Mouse (Mus musculus): ENCODE results near the gene Stag1. TPM values are rescaled to one million over a fixed set of nuclear protein-coding genes. Genes with fewer than 3 reads are reported as not detected.
"Not testable (repeated sequence)": the region's sequence is repeated elsewhere in the genome, so short reads cannot be mapped to it uniquely, and the experiment has no call there.

Gene Stag1
- total RNA-seq, 1 experiment from 2014 or later = 88.0 TPM

GRCm38 (mm10) chr9:100656058-100656457 lies 58.5 kb downstream of the Stag1 start:
- ATAC-seq (replicated peaks; ENCODE audit: insufficient number of reproducible peaks, low FRiP score, low TSS enrichment, poor library complexity, severe bottlenecking) = no peak

DNA sequence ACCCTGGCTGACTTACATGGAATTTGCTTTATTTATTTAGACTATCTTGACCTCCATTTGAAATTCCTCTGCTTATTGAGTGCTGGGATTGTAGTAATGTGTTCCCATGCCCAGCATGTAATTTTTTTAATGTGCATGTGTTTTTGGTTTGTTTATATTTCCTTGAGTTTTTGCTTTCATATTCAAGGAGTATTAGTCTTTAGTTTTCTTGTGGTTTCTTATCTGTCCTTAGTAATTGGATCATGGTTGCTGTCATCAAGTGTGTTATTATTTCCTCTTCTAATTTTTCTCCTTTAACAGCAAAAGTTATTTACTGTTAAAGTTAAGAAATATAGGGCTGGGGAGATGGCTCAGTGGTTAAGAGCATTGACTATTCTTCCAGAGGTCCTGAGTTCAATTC lies 63.0 kb downstream of the Stag1 start:
- ATAC-seq (replicated peaks; ENCODE audit: insufficient number of reproducible peaks, low FRiP score, low TSS enrichment, poor library complexity, severe bottlenecking) = no peak

GRCm38 (mm10) chr9:100663473-100664134 lies 66.0 kb downstream of the Stag1 start:
- ATAC-seq (replicated peaks; ENCODE audit: insufficient number of reproducible peaks, low FRiP score, low TSS enrichment, poor library complexity, severe bottlenecking) = no peak

DNA sequence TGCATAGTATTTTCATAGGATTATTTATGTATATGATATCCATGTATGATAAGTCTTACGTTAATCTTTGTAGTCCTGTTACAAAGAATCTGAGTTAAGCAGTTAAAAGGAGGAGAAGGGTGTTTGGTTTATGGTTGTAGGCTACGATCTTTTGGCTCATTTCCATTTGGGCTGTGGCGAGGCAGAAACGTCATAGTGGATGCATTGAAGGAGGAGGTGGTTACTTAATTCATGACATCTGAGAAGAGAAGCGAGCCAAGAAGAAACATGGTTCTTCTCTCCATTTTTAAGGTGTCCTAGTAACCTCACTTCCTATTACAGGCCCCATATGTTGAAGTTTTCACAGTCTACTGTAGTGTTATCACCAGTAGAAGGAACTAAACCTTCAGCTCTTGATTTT lies 72.6 kb downstream of the Stag1 start:
- no peak for ATAC-seq (replicated peaks; ENCODE audit: insufficient number of reproducible peaks, low FRiP score, low TSS enrichment, poor library complexity, severe bottlenecking)

- ATAC-seq (replicated peaks; ENCODE audit: insufficient number of reproducible peaks, low FRiP score, low TSS enrichment, poor library complexity, severe bottlenecking) = no peak
Measured at GRCm38 (mm10) chr9:100679036-100679435, 81.4 kb downstream of the Stag1 start.

GRCm38 (mm10) chr9:100682285-100682684 lies 84.7 kb downstream of the Stag1 start:
- no peak for ATAC-seq (replicated peaks; ENCODE audit: insufficient number of reproducible peaks, low FRiP score, low TSS enrichment, poor library complexity, severe bottlenecking)

GRCm38 (mm10) chr9:100685769-100686487 lies 88.3 kb downstream of the Stag1 start:
- ATAC-seq (replicated peaks; ENCODE audit: insufficient number of reproducible peaks, low FRiP score, low TSS enrichment, poor library complexity, severe bottlenecking) = no peak

GRCm38 (mm10) chr9:100689765-100690316 lies 92.2 kb downstream of the Stag1 start:
- ATAC-seq (replicated peaks; ENCODE audit: insufficient number of reproducible peaks, low FRiP score, low TSS enrichment, poor library complexity, severe bottlenecking) = no peak

- ATAC-seq (replicated peaks; ENCODE audit: insufficient number of reproducible peaks, low FRiP score, low TSS enrichment, poor library complexity, severe bottlenecking) = no peak
Measured at GRCm38 (mm10) chr9:100692239-100692638, 94.6 kb downstream of the Stag1 start.

- ATAC-seq (replicated peaks; ENCODE audit: insufficient number of reproducible peaks, low FRiP score, low TSS enrichment, poor library complexity, severe bottlenecking) = no peak
Measured at GRCm38 (mm10) chr9:100696537-100696936, 98.9 kb downstream of the Stag1 start.

- ATAC-seq (replicated peaks; ENCODE audit: insufficient number of reproducible peaks, low FRiP score, low TSS enrichment, poor library complexity, severe bottlenecking) = no peak
Measured at GRCm38 (mm10) chr9:100707644-100708043, 110.0 kb downstream of the Stag1 start.

- ATAC-seq (replicated peaks; ENCODE audit: insufficient number of reproducible peaks, low FRiP score, low TSS enrichment, poor library complexity, severe bottlenecking) = no peak
Measured at GRCm38 (mm10) chr9:100711665-100712064, 114.1 kb downstream of the Stag1 start.

DNA sequence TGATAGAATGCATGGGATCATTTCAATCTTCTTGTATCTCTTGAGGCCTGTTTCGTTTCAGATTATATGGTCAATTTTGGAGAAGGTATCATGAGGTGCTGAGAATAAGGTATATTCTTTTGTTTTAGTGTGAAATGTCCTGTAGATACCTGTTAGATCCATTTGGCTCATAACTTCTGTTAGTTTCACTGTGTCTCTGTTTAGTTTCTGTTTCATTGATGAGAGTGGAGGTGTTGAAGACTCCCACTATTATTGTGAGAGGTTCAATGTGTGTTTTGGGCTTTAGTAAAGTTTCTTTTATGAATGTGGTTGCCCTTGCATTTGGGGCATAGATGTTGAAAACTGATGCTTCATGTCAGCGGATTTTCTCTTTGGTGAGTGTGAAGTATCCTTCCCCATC lies 127.2 kb downstream of the Stag1 start:
- ATAC-seq (replicated peaks; ENCODE audit: insufficient number of reproducible peaks, low FRiP score, low TSS enrichment, poor library complexity, severe bottlenecking) = not testable (repeated sequence)

GRCm38 (mm10) chr9:100731839-100732238 lies 134.2 kb downstream of the Stag1 start:
- no peak for ATAC-seq (replicated peaks; ENCODE audit: insufficient number of reproducible peaks, low FRiP score, low TSS enrichment, poor library complexity, severe bottlenecking)

DNA sequence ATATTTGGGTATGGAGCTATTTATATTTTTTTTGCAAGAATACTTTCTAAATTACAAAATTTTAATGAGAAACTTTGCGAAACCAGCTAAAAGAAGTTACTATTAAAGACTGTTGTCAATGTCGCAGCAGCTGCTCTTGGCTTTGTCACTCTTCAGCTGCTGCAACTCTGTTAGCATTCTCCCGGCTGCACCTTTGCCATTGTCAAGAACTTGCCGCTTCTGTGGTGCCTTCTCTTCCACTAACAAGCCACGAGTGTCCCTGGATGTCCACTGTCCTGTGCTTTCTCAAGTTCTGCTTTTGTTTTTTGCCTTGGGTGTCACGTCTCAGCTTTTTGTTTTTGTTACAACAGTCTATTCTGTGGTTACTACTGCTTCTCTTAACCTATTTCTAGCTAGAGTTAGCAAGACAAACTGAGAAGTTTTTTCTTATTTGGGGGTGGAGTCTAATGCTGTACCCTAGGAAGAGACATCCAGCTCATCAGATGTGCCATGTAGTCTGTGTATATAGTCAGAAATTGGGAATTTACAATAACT lies 136.4 kb downstream of the Stag1 start:
- peak; percentile 78 for ATAC-seq (replicated peaks; ENCODE audit: insufficient number of reproducible peaks, low FRiP score, low TSS enrichment, poor library complexity, severe bottlenecking)

- ATAC-seq (replicated peaks; ENCODE audit: insufficient number of reproducible peaks, low FRiP score, low TSS enrichment, poor library complexity, severe bottlenecking) = no peak
Measured at GRCm38 (mm10) chr9:100735993-100736645, 138.5 kb downstream of the Stag1 start.

- no peak for ATAC-seq (replicated peaks; ENCODE audit: insufficient number of reproducible peaks, low FRiP score, low TSS enrichment, poor library complexity, severe bottlenecking)
Measured at GRCm38 (mm10) chr9:100736646-100737031, 139.0 kb downstream of the Stag1 start.

- ATAC-seq (replicated peaks; ENCODE audit: insufficient number of reproducible peaks, low FRiP score, low TSS enrichment, poor library complexity, severe bottlenecking) = not testable (repeated sequence)
Measured at GRCm38 (mm10) chr9:100777238-100777637, 179.6 kb downstream of the Stag1 start.

GRCm38 (mm10) chr9:100865984-100866383 lies 268.4 kb downstream of the Stag1 start:
- ATAC-seq (replicated peaks; ENCODE audit: insufficient number of reproducible peaks, low FRiP score, low TSS enrichment, poor library complexity, severe bottlenecking) = peak; percentile 85

Data from monocyte, adult 5-6 weeks (primary cell).